Mouse (Mus musculus) thymus, adult 2 months (tissue): ENCODE data around the gene Gm20683. TPM values are rescaled to one million over a fixed set of nuclear protein-coding genes. Genes with fewer than 3 reads are reported as not detected.

ENCODE experiments used
- DNase-seq: peaks from one replicate; pipeline ENCODE4 v3.0.0; 2021
- H3K27ac ChIP-seq: fragments of 200-500 bp; 2 replicates; pipeline ENCODE4 v1.5.1; 2012; ENCODE audit warnings: low read length, control low read depth; ENCODE audit not compliant: control insufficient read depth, insufficient read depth
- H3K27me3 ChIP-seq: fragments of 200-500 bp; 2 replicates; pipeline ENCODE4 v1.6.1; 2012; ENCODE audit warnings: mild to moderate bottlenecking, low read length, moderate library complexity, mixed read lengths; ENCODE audit not compliant: control insufficient read depth, insufficient read depth
- H3K36me3 ChIP-seq: fragments of 200-500 bp; 2 replicates; pipeline ENCODE4 v1.6.1; 2012; ENCODE audit warnings: mild to moderate bottlenecking, low read length, moderate library complexity; ENCODE audit not compliant: control insufficient read depth, insufficient read depth
- H3K4me1 ChIP-seq: fragments of 200-500 bp; replicated peaks from 2 replicates; pipeline ENCODE4 v1.6.1; 2012; ENCODE audit warnings: low read length; ENCODE audit not compliant: control insufficient read depth, insufficient read depth
- H3K4me3 ChIP-seq: fragments of 200-500 bp; 2 replicates; pipeline ENCODE4 v1.5.1; 2012; ENCODE audit warnings: mild to moderate bottlenecking, low read length, control low read depth, moderate library complexity; ENCODE audit not compliant: control insufficient read depth, insufficient read depth
- CTCF ChIP-seq: fragments of 200-500 bp; IDR thresholded peaks from 2 replicates; pipeline ENCODE4 v1.5.1; 2012; ENCODE audit warnings: mild to moderate bottlenecking, control low read depth, low read length, moderate library complexity, borderline replicate concordance; ENCODE audit not compliant: control insufficient read depth, poor library complexity, insufficient read depth; ENCODE audit errors: extremely low read depth
- POLR2A ChIP-seq: fragments of 200-500 bp; IDR thresholded peaks from 2 replicates; pipeline ENCODE4 v1.6.1; 2012; ENCODE audit warnings: mild to moderate bottlenecking, low read length, control low read depth, moderate library complexity; ENCODE audit not compliant: control insufficient read depth, poor library complexity, insufficient read depth; ENCODE audit errors: extremely low read depth
- WGBS: fragments of 180-500 bp; shearing (Covaris S2); methylation state at CpG from one replicate; pipeline ENCODE4 v1.1.7; 2018; 5-methylcytosine and 5-hydroxymethylcytosine counted together
- polyA plus RNA-seq: library from polyadenylated mRNA; depleted of rRNA; stranded (reverse); fragments of >200 nt; gene quantifications from 2 replicates; pipeline ENCODE4 v1.2.3, GENCODE M21; 2012

Gene Gm20683
- polyA plus RNA-seq, 1 experiment = 126 TPM

DNA sequence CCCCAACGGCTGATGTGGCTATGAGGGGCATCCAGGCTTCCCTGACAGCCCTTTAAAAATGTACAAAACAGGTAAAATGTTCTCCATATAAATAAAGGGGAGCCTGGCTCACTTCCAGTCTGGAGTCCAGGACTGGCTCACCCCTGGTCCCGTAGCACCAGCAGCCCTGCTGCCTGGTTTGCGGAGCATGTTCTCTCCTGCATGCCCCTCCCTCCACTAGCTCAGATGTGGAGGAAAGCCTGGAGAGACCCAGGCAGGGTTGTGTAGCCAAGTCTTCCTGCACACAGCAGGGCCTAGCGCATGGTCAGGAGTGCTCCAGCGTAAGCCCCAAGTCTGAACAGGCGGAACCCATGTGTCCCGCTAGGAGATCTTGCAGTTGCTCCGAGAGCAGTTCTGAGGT, 41.7 kb upstream of the Gm20683 start:
- H3K4me1 ChIP-seq = no peaks in the 10 kb centered on the region
- no peak for DNase-seq
- no peak for TF ChIP-seq CTCF
- no peak for TF ChIP-seq POLR2A
- peaks cover 3% of the 10 kb centered on the region; the same call in 1 of the 2 replicates for H3K36me3 ChIP-seq
- no peak overlapping the region for H3K27ac ChIP-seq
- no peak overlapping the region for H3K4me3 ChIP-seq
- 93% methylated on average over 8 of the region's 8 CpGs for WGBS
- no peaks in the 10 kb centered on the region for H3K27me3 ChIP-seq

DNA sequence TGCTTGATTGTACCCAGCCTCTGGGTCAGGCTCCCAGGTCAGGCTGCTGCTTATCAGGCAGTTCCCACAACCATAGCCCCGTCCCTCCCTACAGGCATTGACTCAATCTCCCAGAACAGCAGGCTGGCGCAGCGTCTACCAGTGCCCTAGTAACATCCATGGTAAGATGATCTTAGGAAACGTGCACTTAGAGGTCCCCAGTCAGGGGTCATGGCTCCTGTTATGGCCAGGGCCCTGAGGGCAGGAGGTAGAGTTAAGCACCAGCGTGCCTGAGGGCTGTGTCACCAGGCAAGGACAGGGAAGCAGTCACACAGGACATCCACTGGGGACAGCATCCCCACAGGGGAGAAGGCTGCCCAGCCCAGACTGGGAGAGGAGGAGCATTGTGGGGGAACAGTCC, 40.7 kb upstream of the Gm20683 start:
- Histone ChIP-seq H3K4me3 (no peak overlapping the region), H3K27me3 (no peaks in the 10 kb centered on the region), H3K4me1 (no peaks in the 10 kb centered on the region), H3K27ac (no peak overlapping the region), H3K36me3 (peaks cover 3% of the 10 kb centered on the region; the same call in 1 of the 2 replicates)
- TF ChIP-seq POLR2A (no peak), CTCF (no peak)
- WGBS = 93% methylated on average over 5 of the region's 5 CpGs
- DNase-seq = no peak

DNA sequence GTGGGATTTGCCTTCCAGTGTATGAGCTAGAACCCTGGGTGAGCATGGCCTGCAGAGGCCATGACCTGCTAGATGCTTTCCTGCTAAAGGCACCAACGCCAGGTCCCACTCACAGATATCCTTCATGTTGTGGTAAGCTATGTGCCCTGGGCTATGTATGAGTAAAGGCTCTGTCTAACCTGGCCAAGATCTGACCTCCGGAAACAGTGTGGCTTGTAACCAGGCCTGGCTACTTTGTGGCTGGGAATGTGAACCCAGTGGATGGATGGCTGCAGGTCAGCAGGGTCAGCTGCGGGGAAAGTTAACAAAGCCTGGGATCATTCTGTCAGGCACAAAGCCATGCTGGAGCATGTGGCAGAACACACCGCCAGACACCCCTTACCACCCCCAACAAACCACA, 40.1 kb upstream of the Gm20683 start:
- H3K4me3 ChIP-seq = no peak overlapping the region
- H3K36me3 ChIP-seq = peaks cover 3% of the 10 kb centered on the region; the same call in 1 of the 2 replicates
- TF ChIP-seq POLR2A (no peak), CTCF (no peak)
- 97% methylated on average over 4 of the region's 4 CpGs for WGBS
- H3K4me1 ChIP-seq = no peaks in the 10 kb centered on the region
- no peak overlapping the region for H3K27ac ChIP-seq
- H3K27me3 ChIP-seq = no peaks in the 10 kb centered on the region
- DNase-seq = no peak

DNA sequence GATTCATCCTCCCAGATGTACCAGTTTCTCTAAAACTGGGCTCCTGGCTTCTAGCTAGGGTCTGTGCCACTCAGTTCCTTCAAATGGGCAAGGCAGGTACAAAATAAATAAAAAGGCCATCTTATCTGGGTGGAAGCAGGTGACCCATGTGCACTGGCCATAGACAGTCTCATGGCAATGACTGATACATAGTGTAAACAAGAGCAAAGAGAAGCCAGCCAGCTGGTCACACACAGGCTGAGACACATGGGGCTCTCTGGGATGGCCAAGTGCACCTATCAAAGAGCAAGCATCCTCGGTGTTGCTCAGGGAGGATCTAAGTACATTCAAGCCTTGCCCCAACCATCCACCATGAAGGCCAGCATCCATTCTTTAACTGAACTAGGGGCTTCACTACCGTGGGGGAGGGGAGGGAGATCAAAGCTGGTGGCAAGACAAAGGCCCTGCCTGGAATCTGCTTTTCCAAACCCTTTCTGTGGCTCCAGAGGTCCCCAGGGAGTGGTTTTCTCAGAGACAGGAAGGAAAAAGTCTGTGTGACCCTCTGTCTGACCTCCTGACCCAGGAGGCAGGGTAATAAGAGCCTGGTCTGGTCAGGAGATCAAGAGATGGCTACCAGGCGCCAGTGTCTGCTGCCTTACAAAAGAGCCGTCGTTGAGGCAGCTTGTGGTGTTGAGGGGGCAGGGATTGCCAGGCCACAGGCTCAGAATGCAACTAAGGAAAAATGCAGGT, 39.5 kb upstream of the Gm20683 start:
- WGBS = 75% methylated on average over 5 of the region's 5 CpGs

DNA sequence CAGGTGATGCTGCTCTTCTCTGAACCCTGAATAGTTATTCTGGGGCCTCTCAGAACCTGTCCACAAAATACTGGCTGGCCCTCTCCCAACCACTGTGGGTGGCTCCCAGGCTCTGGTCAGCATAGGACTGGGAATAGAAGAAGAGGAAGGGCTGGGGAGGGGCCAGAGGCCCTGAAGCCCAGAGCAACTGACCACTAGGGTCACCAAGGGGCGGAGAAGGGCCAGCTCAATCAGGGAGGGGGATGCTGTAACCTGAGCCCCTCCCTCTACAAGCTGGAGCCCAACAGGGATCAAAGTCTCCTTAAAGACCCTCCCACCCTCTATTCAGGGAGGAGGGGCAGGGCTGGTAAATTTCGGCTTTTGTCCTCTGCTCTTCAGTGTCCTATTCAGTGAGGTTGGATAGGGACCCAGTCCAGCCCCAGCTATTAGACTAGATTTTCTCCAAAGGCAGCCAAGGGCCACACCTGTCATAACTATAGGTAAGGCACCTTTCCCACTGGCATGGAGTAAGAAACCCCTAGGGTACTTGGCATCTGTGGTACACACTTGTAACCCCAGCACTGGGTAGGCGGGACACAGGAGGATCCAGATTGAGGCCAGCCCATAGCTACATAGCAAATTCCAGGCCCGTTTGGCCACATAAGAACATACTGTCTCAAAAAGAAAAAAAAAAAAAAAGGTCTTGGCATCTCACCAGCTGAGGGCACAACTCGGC, 38.8 kb upstream of the Gm20683 start, which contains the start of gene Wfikkn1:
Gene Wfikkn1 (minus strand): TSS at position 663 of the 715 bp plus-strand sequence.
- DNase-seq = no peak
- WGBS = 85% methylated on average over 5 of the region's 5 CpGs
- no peak for TF ChIP-seq POLR2A
- no peak for TF ChIP-seq CTCF
- no peak within 1 kb of the TSS for H3K27ac ChIP-seq
- no peaks in the 10 kb centered on the region for H3K27me3 ChIP-seq
- peaks cover 3% of the 10 kb centered on the region; the same call in 1 of the 2 replicates for H3K36me3 ChIP-seq
- H3K4me1 ChIP-seq = peaks cover 9% of the 10 kb centered on the region
- no peak within 1 kb of the TSS for H3K4me3 ChIP-seq

More for the DNA sequence above, 39.5 kb upstream of the Gm20683 start:
- H3K27me3 ChIP-seq = no peaks in the 10 kb centered on the region
- no peak overlapping the region for H3K27ac ChIP-seq
- H3K4me3 ChIP-seq = no peak overlapping the region
- H3K4me1 ChIP-seq = peaks cover 5% of the 10 kb centered on the region
- peaks cover 3% of the 10 kb centered on the region; the same call in 1 of the 2 replicates for H3K36me3 ChIP-seq
- no peak for TF ChIP-seq CTCF
- no peak for TF ChIP-seq POLR2A
- DNase-seq = no peak

DNA sequence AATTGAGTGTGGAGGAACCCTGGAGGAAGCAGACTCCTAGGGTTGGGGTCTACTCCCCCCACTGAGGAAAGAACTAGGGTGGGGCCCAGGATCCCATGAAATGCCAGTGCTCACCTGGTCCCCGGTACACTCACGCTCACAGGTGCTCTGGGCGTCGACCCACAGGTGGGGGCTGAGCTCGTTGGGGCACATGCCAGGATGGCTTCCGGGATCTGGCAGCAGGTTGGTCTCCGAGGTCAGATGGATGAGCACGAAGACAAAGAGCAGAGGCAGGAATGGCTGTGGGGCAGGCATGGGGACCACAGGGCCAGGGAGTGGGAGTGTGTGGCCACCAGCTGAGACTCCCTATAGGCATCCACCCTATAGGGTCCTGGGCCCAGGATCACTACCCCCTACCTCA, 38.2 kb upstream of the Gm20683 start:
- Histone ChIP-seq H3K27me3 (no peaks in the 10 kb centered on the region), H3K4me1 (peaks cover 9% of the 10 kb centered on the region), H3K4me3 (no peak overlapping the region), H3K27ac (no peak overlapping the region), H3K36me3 (peaks cover 3% of the 10 kb centered on the region; the same call in 1 of the 2 replicates)
- WGBS = 96% methylated on average over 8 of the region's 8 CpGs
- no peak for DNase-seq
- TF ChIP-seq CTCF (no peak), POLR2A (no peak)
